26 mouse cellular contexts compared by ENCODE assay signal in genomic region chrX:139841091-139841490, GRCm38 (mm10). TPM values are rescaled to one million over a fixed set of nuclear protein-coding genes. Genes with fewer than 3 reads are reported as not detected.
A peak's percentile ranks its signal among the peaks of the same experiment; 100 is the strongest.
DNase-seq lines count a peak whose midpoint lies in the region; ATAC-seq and TF ChIP-seq lines count a peak whose summit lies in the region.
"Had no signal": no experiment of that assay in that cellular context is flagged by ENCODE, and none has a peak within 500 bp of the region (broad histone marks: within the 10 kb centered on the region; RNA-seq: fewer than 3 reads in every experiment).

No protein-coding gene starts in this region.

- no peaks in the 10 kb centered on the region for H3K4me1 ChIP-seq in midbrain, embryonic 14.5 days (ENCODE audit: control insufficient read depth, insufficient read depth, low read length)
- H3K4me1 ChIP-seq in midbrain, embryonic 15.5 days: no peaks in the 10 kb centered on the region
- peaks cover 0 to 8% of the 10 kb centered on the region in 2 experiments; a peak in 2 of 4 replicates for H3K4me1 ChIP-seq in MEL (ENCODE audit: control insufficient read depth in 1 of 2, insufficient read depth in 2 of 2, low read length in 2 of 2)
- H3K4me1 ChIP-seq in liver, embryonic 12.5 days: no peaks in the 10 kb centered on the region
- no peaks in the 10 kb centered on the region for H3K4me1 ChIP-seq in hindbrain, embryonic 10.5 days (replicated peaks)

- H3K9me3 ChIP-seq in midbrain, embryonic 14.5 days (ENCODE audit: control insufficient read depth, low read length): no peaks in the 10 kb centered on the region
- no peaks in the 10 kb centered on the region for H3K9me3 ChIP-seq in midbrain, embryonic 15.5 days
- H3K9me3 ChIP-seq in MEL (replicated peaks; ENCODE audit: insufficient read depth, low read length): no peaks in the 10 kb centered on the region
- H3K9me3 ChIP-seq in liver, embryonic 12.5 days (replicated peaks): no peaks in the 10 kb centered on the region
- no peaks in the 10 kb centered on the region for H3K9me3 ChIP-seq in hindbrain, embryonic 10.5 days
- H3K9me3 ChIP-seq: G1E had no signal

- no peak for TF ChIP-seq RAD21 in MEL (IDR thresholded peaks at IDR 0.05; ENCODE audit: low read depth, low read length)

- H3K4me3 ChIP-seq in midbrain, embryonic 14.5 days (replicated peaks; ENCODE audit: low read depth, low read length): no peak overlapping the region
- H3K4me3 ChIP-seq in midbrain, embryonic 15.5 days: no peak overlapping the region
- H3K4me3 ChIP-seq in MEL (ENCODE audit: control insufficient read depth in 1 of 2, insufficient read depth in 1 of 2, low read depth in 2 of 2, low read length in 2 of 2): no peak overlapping the region
- no peak overlapping the region for H3K4me3 ChIP-seq in liver, embryonic 12.5 days
- H3K4me3 ChIP-seq in hindbrain, embryonic 10.5 days: no peak overlapping the region

- H3K36me3 ChIP-seq in midbrain, embryonic 14.5 days (ENCODE audit: control insufficient read depth, insufficient read depth, low read length): no peaks in the 10 kb centered on the region
- H3K36me3 ChIP-seq in midbrain, embryonic 15.5 days (replicated peaks): no peaks in the 10 kb centered on the region
- H3K36me3 ChIP-seq in MEL (ENCODE audit: control insufficient read depth in 1 of 2, insufficient read depth in 2 of 2, low read length in 2 of 2): peaks cover 0 to 16% of the 10 kb centered on the region in 2 experiments; a peak in 2 of 4 replicates
- no peaks in the 10 kb centered on the region for H3K36me3 ChIP-seq in liver, embryonic 12.5 days
- no peaks in the 10 kb centered on the region for H3K36me3 ChIP-seq in hindbrain, embryonic 10.5 days

- no peak for TF ChIP-seq POLR2A in MEL (IDR thresholded peaks at IDR 0.05; ENCODE audit: control insufficient read depth in 1 of 2, insufficient read depth in 1 of 2, low read depth in 1 of 2, low read length in 2 of 2, poor library complexity in 1 of 2)
- no peak for TF ChIP-seq POLR2A in brain, embryonic 14.5 days (IDR thresholded peaks at IDR 0.05; ENCODE audit: borderline replicate concordance, extremely low read depth, insufficient read depth, insufficient read length, poor library complexity, severe bottlenecking)

- DNase-seq in midbrain, embryonic 14.5 days: peak; percentile 37
- no peak for DNase-seq in MEL (ENCODE audit: low read depth, low spot score)
- DNase-seq in brain, embryonic 14.5 days (ENCODE audit: low read depth): peak; percentile 8
- DNase-seq in left cerebral cortex, adult 11 months (ENCODE audit: low spot score): no peak
- no peak for DNase-seq in hindbrain, embryonic 10.5 days (ENCODE audit: low spot score)
- DNase-seq: adrenal gland, adult 2 months; adrenal gland, adult 8-10 months; adrenal gland, postnatal 10 days; adrenal gland, postnatal 14 days; adrenal gland, postnatal 25 days; adrenal gland, postnatal 36 days; B cell, adult 2 months; cerebellum, adult 11 months; cerebellum, adult 11-12 months; cerebellum, adult 18-20 months; cerebellum, adult 2 months had no signal

- ATAC-seq in midbrain, embryonic 14.5 days (ENCODE audit: low FRiP score, low TSS enrichment): no peak
- ATAC-seq in midbrain, embryonic 15.5 days (replicated peaks): no peak
- 0 out of 2 replicates have a peak, but pooled peaks have one; percentile 52 for ATAC-seq in megakaryocyte-erythroid progenitor cell, adult 5-6 weeks (replicated peaks; ENCODE audit: low FRiP score, low TSS enrichment, poor library complexity, severe bottlenecking)
- no peak for ATAC-seq in liver, embryonic 12.5 days
- ATAC-seq: activated CD4-positive, CD25-positive, alpha-beta regulatory T cell, adult 4 months; CD4-positive, CD25-positive, alpha-beta regulatory T cell, adult 4 months; Patski had no signal

- no peaks in the 10 kb centered on the region for H3K27me3 ChIP-seq in midbrain, embryonic 14.5 days (ENCODE audit: control insufficient read depth, insufficient read depth, low read length)
- no peaks in the 10 kb centered on the region for H3K27me3 ChIP-seq in midbrain, embryonic 15.5 days (replicated peaks)
- no peaks in the 10 kb centered on the region for H3K27me3 ChIP-seq in MEL (ENCODE audit: control insufficient read depth in 1 of 2, insufficient read depth in 2 of 2, low read length in 2 of 2)
- no peaks in the 10 kb centered on the region for H3K27me3 ChIP-seq in liver, embryonic 12.5 days (replicated peaks)
- H3K27me3 ChIP-seq in hindbrain, embryonic 10.5 days (ENCODE audit: insufficient read depth, poor library complexity, severe bottlenecking): peaks cover 10% of the 10 kb centered on the region; the same call in 1 of the 2 replicates
- H3K27me3 ChIP-seq: CH12.LX had no signal

- TF ChIP-seq EP300 in MEL (IDR thresholded peaks at IDR 0.05; ENCODE audit: low read depth in 1 of 2, low read length in 2 of 2): peak; percentile 46 to 65; a peak in 1 of 4 replicates

- H3K79me2 ChIP-seq in MEL (ENCODE audit: control insufficient read depth, insufficient read depth, low read length, poor library complexity): no peaks in the 10 kb centered on the region

- 65% methylated on average over 6 of the region's 6 CpGs for WGBS in midbrain, embryonic 14.5 days
- 69% methylated on average over 6 of the region's 6 CpGs for WGBS in midbrain, embryonic 15.5 days
- 69% methylated on average over 6 of the region's 6 CpGs for WGBS in liver, embryonic 12.5 days (ENCODE audit: insufficient replicate concordance)
- WGBS in hindbrain, embryonic 10.5 days: 84% methylated on average over 6 of the region's 6 CpGs

- no peak overlapping the region for H3K27ac ChIP-seq in midbrain, embryonic 14.5 days (replicated peaks; ENCODE audit: low read depth, low read length)
- no peak overlapping the region for H3K27ac ChIP-seq in midbrain, embryonic 15.5 days
- H3K27ac ChIP-seq in MEL (ENCODE audit: control insufficient read depth, low read depth, low read length): no peak overlapping the region
- H3K27ac ChIP-seq in liver, embryonic 12.5 days: no peak overlapping the region
- no peak overlapping the region for H3K27ac ChIP-seq in hindbrain, embryonic 10.5 days

- H3K9ac ChIP-seq in midbrain, embryonic 14.5 days (replicated peaks; ENCODE audit: low read length): no peak overlapping the region
- no peak overlapping the region for H3K9ac ChIP-seq in midbrain, embryonic 15.5 days
- H3K9ac ChIP-seq in MEL (ENCODE audit: control insufficient read depth, low read depth, low read length, poor library complexity, severe bottlenecking): no peak overlapping the region
- H3K9ac ChIP-seq in liver, embryonic 12.5 days: no peak overlapping the region

- no peak for TF ChIP-seq CTCF in MEL (IDR thresholded peaks at IDR 0.05 in 2 of 3, conservative IDR thresholded peaks at IDR 0.05 in 1 of 3; ENCODE audit: control insufficient read depth in 1 of 3, insufficient read depth in 1 of 3, low read depth in 2 of 3, low read length in 3 of 3, poor library complexity in 1 of 3, severe bottlenecking in 1 of 3)
- TF ChIP-seq CTCF in brain, embryonic 14.5 days (IDR thresholded peaks at IDR 0.05; ENCODE audit: borderline replicate concordance, extremely low read depth, insufficient read depth, insufficient read length): no peak

- H3K4me2 ChIP-seq in midbrain, embryonic 14.5 days (ENCODE audit: low read length): no peak overlapping the region
- H3K4me2 ChIP-seq in midbrain, embryonic 15.5 days: no peak overlapping the region
- no peak overlapping the region for H3K4me2 ChIP-seq in liver, embryonic 12.5 days

TF ChIP-seq in MEL, 35 proteins besides CTCF, POLR2A, EP300 and RAD21:
- TF ChIP-seq GATA1 (IDR thresholded peaks at IDR 0.05; ENCODE audit: low read depth, low read length): peak; percentile 59; the same call in 1 of the 2 replicates
- no peak for TF ChIP-seq E2F4 (IDR thresholded peaks at IDR 0.05; ENCODE audit: borderline replicate concordance, low read depth, low read length)

RNA-seq across cellular contexts. Expression of gene Morc4, which starts 30.4 kb away (rescaled TPM):
- polyA plus RNA-seq in midbrain, embryonic 14.5 days (2014; fragmentation: Nextera tagmentation; extraction: Ambion mirVana): 3.2 and 4.2 TPM in 2 replicates
- polyA plus RNA-seq in midbrain, embryonic 15.5 days (2015; fragmentation: Nextera tagmentation; extraction: Ambion mirVana): 3.9 and 4.9 TPM in 2 replicates
- total RNA-seq in MEL (2012; rRNA removed): 4.2 and 4.6 TPM in 2 replicates
- polyA plus RNA-seq in MEL (2012; ENCODE audit: insufficient read depth in 1 of 2, insufficient read length in 2 of 2, low read depth in 1 of 2, low replicate concordance in 2 of 2, missing spikeins in 1 of 2): 100 to 1,000 TPM in 1 of 2 experiments, 10 to 100 TPM in 1; 20.4 to 221 TPM
- polyA plus RNA-seq in brain, embryonic 14.5 days (2012; rRNA removed): 4.5 and 5.8 TPM in 2 replicates
- 0.28 and 0.30 TPM in 2 replicates for total RNA-seq in megakaryocyte-erythroid progenitor cell, adult 5-6 weeks (2014; fragmentation: Nextera tagmentation)
- total RNA-seq in megakaryocyte-erythroid progenitor cell, adult 5-6 weeks (2017): 2.4 TPM in 1 of 2 replicates, not detected in the other
- 16.2 and 17.0 TPM in 2 replicates for polyA plus RNA-seq in liver, embryonic 12.5 days (2016; fragmentation: Nextera tagmentation; extraction: Ambion mirVana)
- 5.8 and 6.0 TPM in 2 replicates for polyA plus RNA-seq in hindbrain, embryonic 10.5 days (2016; fragmentation: Nextera tagmentation; extraction: Ambion mirVana)
- total RNA-seq: CH12.LX had no signal
- polyA plus RNA-seq: CD4-positive, CD25-positive, alpha-beta regulatory T cell, adult 4 months had no signal

RNA-seq across cellular contexts. Expression of gene Cldn2, which starts 40.5 kb away (rescaled TPM):
- polyA plus RNA-seq in midbrain, embryonic 14.5 days (2014; fragmentation: Nextera tagmentation; extraction: Ambion mirVana): 0.09 and 0.20 TPM in 2 replicates
- 0.59 and 0.77 TPM in 2 replicates for polyA plus RNA-seq in midbrain, embryonic 15.5 days (2015; fragmentation: Nextera tagmentation; extraction: Ambion mirVana)
- total RNA-seq in MEL (2012; rRNA removed): not detected in 2 replicates
- polyA plus RNA-seq in MEL (2012; ENCODE audit: insufficient read depth in 1 of 2, insufficient read length in 2 of 2, low read depth in 1 of 2, low replicate concordance in 2 of 2, missing spikeins in 1 of 2): not detected
- polyA plus RNA-seq in brain, embryonic 14.5 days (2012; rRNA removed): 0.28 and 0.94 TPM in 2 replicates
- total RNA-seq in megakaryocyte-erythroid progenitor cell, adult 5-6 weeks (2014; fragmentation: Nextera tagmentation): not detected in 2 replicates
- total RNA-seq in megakaryocyte-erythroid progenitor cell, adult 5-6 weeks (2017): not detected in 2 replicates
- polyA plus RNA-seq in liver, embryonic 12.5 days (2016; fragmentation: Nextera tagmentation; extraction: Ambion mirVana): 0.08 and 0.11 TPM in 2 replicates
- 0.44 and 0.68 TPM in 2 replicates for polyA plus RNA-seq in hindbrain, embryonic 10.5 days (2016; fragmentation: Nextera tagmentation; extraction: Ambion mirVana)
- total RNA-seq: adrenal gland, postnatal 25 days; CH12.LX had no signal
- polyA plus RNA-seq: activated CD4-positive, CD25-positive, alpha-beta regulatory T cell, adult 4 months; adrenal gland, adult 2 months; C2C12; CD4-positive, CD25-positive, alpha-beta regulatory T cell, adult 4 months had no signal

RNA-seq across cellular contexts. Expression of gene Ripply1, which starts 58.9 kb away (rescaled TPM):
- polyA plus RNA-seq in midbrain, embryonic 14.5 days (2014; fragmentation: Nextera tagmentation; extraction: Ambion mirVana): not detected in 2 replicates
- not detected in 2 replicates for polyA plus RNA-seq in midbrain, embryonic 15.5 days (2015; fragmentation: Nextera tagmentation; extraction: Ambion mirVana)
- not detected in 2 replicates for total RNA-seq in MEL (2012; rRNA removed)
- polyA plus RNA-seq in MEL (2012; ENCODE audit: insufficient read depth in 1 of 2, insufficient read length in 2 of 2, low read depth in 1 of 2, low replicate concordance in 2 of 2, missing spikeins in 1 of 2): not detected
- polyA plus RNA-seq in brain, embryonic 14.5 days (2012; rRNA removed): 0.30 and 0.36 TPM in 2 replicates
- total RNA-seq in megakaryocyte-erythroid progenitor cell, adult 5-6 weeks (2014; fragmentation: Nextera tagmentation): not detected in 2 replicates
- not detected in 2 replicates for total RNA-seq in megakaryocyte-erythroid progenitor cell, adult 5-6 weeks (2017)
- polyA plus RNA-seq in liver, embryonic 12.5 days (2016; fragmentation: Nextera tagmentation; extraction: Ambion mirVana): not detected in 2 replicates
- 0.26 and 0.41 TPM in 2 replicates for polyA plus RNA-seq in hindbrain, embryonic 10.5 days (2016; fragmentation: Nextera tagmentation; extraction: Ambion mirVana)
- total RNA-seq: adrenal gland, adult 18-20 months; adrenal gland, adult 2 months; adrenal gland, adult 8-10 months; adrenal gland, postnatal 10 days; adrenal gland, postnatal 14 days; adrenal gland, postnatal 25 days; adrenal gland, postnatal 36 days; CH12.LX; G1E had no signal
- polyA plus RNA-seq: activated CD4-positive, CD25-positive, alpha-beta regulatory T cell, adult 4 months; adrenal gland, adult 2 months; C2C12; CD4-positive, CD25-positive, alpha-beta regulatory T cell, adult 4 months had no signal

Comparison
In these comparisons a context has a peak if more than half of its experiments do, and no peak if none do; other contexts are left out.
1. DNase-seq: peak in midbrain, embryonic 14.5 days (single experiment) and brain, embryonic 14.5 days (single experiment); none in MEL (single experiment), left cerebral cortex, adult 11 months (single experiment) and hindbrain, embryonic 10.5 days (single experiment).